In the genomic region with DNA sequence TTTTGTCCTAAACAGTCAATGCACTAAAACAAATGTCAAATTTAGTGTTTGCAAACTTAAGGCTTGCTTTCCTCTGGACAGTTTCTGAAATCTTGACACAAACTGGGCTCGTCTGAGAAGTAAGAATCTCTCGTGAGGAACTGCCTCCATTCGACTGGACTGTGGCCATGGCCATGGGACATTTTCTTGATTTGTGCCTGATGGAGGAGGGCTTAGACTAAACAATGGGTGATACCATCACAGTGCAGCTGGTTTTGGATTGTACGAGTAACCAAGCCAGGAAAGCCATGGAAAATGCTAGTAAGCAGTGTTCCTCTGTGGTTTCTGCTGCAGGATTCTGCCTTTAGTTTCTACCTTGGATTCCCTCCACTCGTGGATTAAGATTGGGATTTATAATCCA, we compare ENCODE assay signal across 24 mouse cellular contexts.
DNase-seq lines count a peak whose midpoint lies in the region; ATAC-seq lines count a peak whose summit lies in the region.
"Had no signal": no experiment of that assay in that cellular context is flagged by ENCODE, and none has a peak within 500 bp of the region (broad histone marks: within the 10 kb centered on the region; RNA-seq: fewer than 3 reads in every experiment).

No protein-coding gene starts in this region.

- intact Hi-C loops in heart, postnatal 10 days (cut with DNase I): no loop called here

- H3K9me3 ChIP-seq in lung, embryonic 15.5 days: no peaks in the 10 kb centered on the region
- H3K9me3 ChIP-seq: embryonic facial prominence, embryonic 15.5 days; forebrain, embryonic 10.5 days; hindbrain, embryonic 12.5 days had no signal

- peak; percentile 80; the same call in 1 of the 2 replicates for ATAC-seq in lung, embryonic 15.5 days (ENCODE audit: borderline replicate concordance, extremely low read depth, low FRiP score, low TSS enrichment)
- ATAC-seq: activated CD4-positive, CD25-positive, alpha-beta regulatory T cell, adult 4 months; forebrain, embryonic 14.5 days; hindbrain, embryonic 16.5 days; Patski had no signal

- no peak overlapping the region for H3K4me2 ChIP-seq in lung, embryonic 15.5 days
- H3K4me2 ChIP-seq: embryonic facial prominence, embryonic 15.5 days; heart, embryonic 11.5 days; hindbrain, embryonic 12.5 days had no signal

- no peak overlapping the region for H3K4me3 ChIP-seq in lung, embryonic 15.5 days
- H3K4me3 ChIP-seq: embryonic facial prominence, embryonic 15.5 days; erythroblast, embryonic 14.5 days; forebrain, embryonic 10.5 days; heart, adult 2 months; hindbrain, embryonic 12.5 days had no signal

- no peaks in the 10 kb centered on the region for H3K4me1 ChIP-seq in lung, embryonic 15.5 days
- H3K4me1 ChIP-seq: embryonic facial prominence, embryonic 15.5 days; forebrain, embryonic 10.5 days; hindbrain, embryonic 12.5 days had no signal

- H3K9ac ChIP-seq in lung, embryonic 15.5 days: no peak overlapping the region
- H3K9ac ChIP-seq: embryonic facial prominence, embryonic 15.5 days; hindbrain, embryonic 12.5 days had no signal

- no peaks in the 10 kb centered on the region for H3K36me3 ChIP-seq in lung, embryonic 15.5 days
- H3K36me3 ChIP-seq: embryonic facial prominence, embryonic 15.5 days; forebrain, embryonic 10.5 days; hindbrain, embryonic 12.5 days had no signal

- H3K27me3 ChIP-seq in lung, embryonic 15.5 days: no peaks in the 10 kb centered on the region; the same call in 1 of the 2 replicates
- H3K27me3 ChIP-seq: embryonic facial prominence, embryonic 15.5 days; hindbrain, embryonic 12.5 days; Patski had no signal

- peak overlapping the region; percentile 67 for H3K27ac ChIP-seq in lung, embryonic 15.5 days
- H3K27ac ChIP-seq: embryonic facial prominence, embryonic 15.5 days; forebrain, embryonic 10.5 days; heart, adult 2 months; hindbrain, embryonic 12.5 days had no signal

- peak; percentile 4 to 10 for DNase-seq in heart, postnatal 10 days
- no peak for DNase-seq in heart, adult 18-20 months
- DNase-seq in lung, postnatal 10 days: peak; percentile 48
- DNase-seq in lung, postnatal 4 days: peak; percentile 10 to 34
- no peak for DNase-seq in layer of hippocampus, adult 9-10 months (ENCODE audit: low spot score)
- DNase-seq in frontal cortex, adult 2 months (ENCODE audit: extremely low spot score in 1 of 2, low spot score in 1 of 2): no peak
- DNase-seq: adrenal gland, adult 2 months; adrenal gland, postnatal 25 days; cerebellum, adult 18-20 months; cerebellum, adult 9-11 months; cerebellum, postnatal 36 days; gastrocnemius, postnatal 10 days; heart, adult 2 months; heart, postnatal 36 days had no signal

- 56% methylated on average over 5 of the region's 5 CpGs for WGBS in lung, embryonic 15.5 days

Comparison
In these comparisons a context has a peak if more than half of its experiments do, and no peak if none do; other contexts are left out.
1. DNase-seq: peak in heart, postnatal 10 days (2 of 2), lung, postnatal 10 days (single experiment) and lung, postnatal 4 days (2 of 2); none in heart, adult 18-20 months (0 of 2), layer of hippocampus, adult 9-10 months (single experiment) and frontal cortex, adult 2 months (0 of 2).